Mouse (Mus musculus): ENCODE measurements around the gene Gpatch1. TPM values are rescaled to one million over a fixed set of nuclear protein-coding genes. Genes with fewer than 3 reads are reported as not detected.
"Not testable (repeated sequence)": the region's sequence is repeated elsewhere in the genome, so short reads cannot be mapped to it uniquely, and the experiment has no call there.

Gpatch1 gene
- polyA plus RNA-seq, 1 experiment from 2014 or later, result 13.2 TPM

- Histone ChIP-seq H3K4me3 (ENCODE audit: inconsistent target) (no peak overlapping the region), H3K27ac (no peak overlapping the region), H3K36me3 (ENCODE audit: inconsistent target) (no peaks in the 10 kb centered on the region), H3K79me2 (ENCODE audit: inconsistent target) (no peaks in the 10 kb centered on the region)
- WGBS (ENCODE audit: missing documents), result 68% methylated on average over 6 of the region's 6 CpGs
These were observed 23.0 kb upstream of the Gpatch1 start for GRCm38 (mm10) chr7:35341282-35341681.

- Histone ChIP-seq H3K36me3 (ENCODE audit: inconsistent target) (no peaks in the 10 kb centered on the region), H3K79me2 (ENCODE audit: inconsistent target) (no peaks in the 10 kb centered on the region), H3K27ac (no peak overlapping the region), H3K4me3 (ENCODE audit: inconsistent target) (no peak overlapping the region)
- WGBS (ENCODE audit: missing documents), result 65% methylated on average over 5 of the region's 5 CpGs
These were observed 22.0 kb upstream of the Gpatch1 start for GRCm38 (mm10) chr7:35340196-35340595.

- no peaks in the 10 kb centered on the region for H3K79me2 ChIP-seq (ENCODE audit: inconsistent target)
- no peaks in the 10 kb centered on the region for H3K36me3 ChIP-seq (ENCODE audit: inconsistent target)
- 1% methylated on average over 51 of the region's 51 CpGs for WGBS (ENCODE audit: missing documents)
- H3K27ac ChIP-seq, result no peak overlapping the region
- H3K4me3 ChIP-seq (ENCODE audit: inconsistent target), result no peak overlapping the region; the same call in 1 of the 2 replicates
These were observed 16.6 kb upstream of the Gpatch1 start for GRCm38 (mm10) chr7:35334527-35335452.

- H3K27ac ChIP-seq, result no peak within 1 kb of the TSS
- WGBS (ENCODE audit: missing documents), result 2% methylated on average over 46 of the region's 52 CpGs
- H3K4me3 ChIP-seq (ENCODE audit: inconsistent target), result peak within 1 kb of the TSS; percentile 11
- H3K36me3 ChIP-seq (ENCODE audit: inconsistent target), result no peaks in the 10 kb centered on the region
- no peaks in the 10 kb centered on the region for H3K79me2 ChIP-seq (ENCODE audit: inconsistent target)
These were observed 15.7 kb upstream of the Gpatch1 start, which contains the start of gene Rhpn2 for GRCm38 (mm10) chr7:35333692-35334526. Gene Rhpn2, plus strand, starts transcription at chr7:35334170.

- Histone ChIP-seq H3K79me2 (ENCODE audit: inconsistent target) (no peaks in the 10 kb centered on the region), H3K4me3 (ENCODE audit: inconsistent target) (peak overlapping the region; percentile 11), H3K36me3 (ENCODE audit: inconsistent target) (no peaks in the 10 kb centered on the region), H3K27ac (no peak overlapping the region)
- 4% methylated on average over 18 of the region's 19 CpGs for WGBS (ENCODE audit: missing documents)
These were observed 15.0 kb upstream of the Gpatch1 start for GRCm38 (mm10) chr7:35333231-35333651.

- H3K36me3 ChIP-seq (ENCODE audit: inconsistent target), result no peaks in the 10 kb centered on the region
- whole genome bisulfite sequencing (ENCODE audit: missing documents), result 60% methylated on average over 3 of the region's 3 CpGs
- H3K27ac ChIP-seq, result no peak overlapping the region
- H3K4me3 ChIP-seq (ENCODE audit: inconsistent target), result no peak overlapping the region
- H3K79me2 ChIP-seq (ENCODE audit: inconsistent target), result no peaks in the 10 kb centered on the region
These were observed 13.3 kb upstream of the Gpatch1 start for GRCm38 (mm10) chr7:35331590-35331989.

- no peaks in the 10 kb centered on the region for H3K36me3 ChIP-seq (ENCODE audit: inconsistent target)
- H3K27ac ChIP-seq, result no peak overlapping the region
- peaks cover under 1% of the 10 kb centered on the region; the same call in 1 of the 2 replicates for H3K79me2 ChIP-seq (ENCODE audit: inconsistent target)
- WGBS (ENCODE audit: missing documents), result 14% methylated on average over 11 of the region's 13 CpGs
- no peak overlapping the region for H3K4me3 ChIP-seq (ENCODE audit: inconsistent target)
These were observed 4.6 kb upstream of the Gpatch1 start for GRCm38 (mm10) chr7:35322732-35323420.

- Histone ChIP-seq H3K36me3 (ENCODE audit: inconsistent target) (no peaks in the 10 kb centered on the region), H3K79me2 (ENCODE audit: inconsistent target) (peaks cover 8% of the 10 kb centered on the region; the same call in 1 of the 2 replicates), H3K27ac (no peak overlapping the region), H3K4me3 (ENCODE audit: inconsistent target) (no peak overlapping the region)
- WGBS (ENCODE audit: missing documents), result 81% methylated on average over 2 of the region's 3 CpGs
These were observed 3.9 kb upstream of the Gpatch1 start for GRCm38 (mm10) chr7:35322161-35322560.

- no peak overlapping the region for H3K27ac ChIP-seq
- no peaks in the 10 kb centered on the region for H3K36me3 ChIP-seq (ENCODE audit: inconsistent target)
- WGBS (ENCODE audit: missing documents), result 79% methylated on average over 4 of the region's 4 CpGs
- no peak overlapping the region for H3K4me3 ChIP-seq (ENCODE audit: inconsistent target)
- peaks cover 16% of the 10 kb centered on the region; the same call in 1 of the 2 replicates for H3K79me2 ChIP-seq (ENCODE audit: inconsistent target)
These were observed 1.5 kb upstream of the Gpatch1 start for GRCm38 (mm10) chr7:35319755-35320154.

GRCm38 (mm10) chr7:35319221-35319620 is 981 bp upstream of the Gpatch1 start:
- not testable (repeated sequence) for H3K27ac ChIP-seq; H3K36me3 ChIP-seq (ENCODE audit: inconsistent target); H3K4me3 ChIP-seq (ENCODE audit: inconsistent target)
- peaks cover 16% of the 10 kb centered on the region; the same call in 1 of the 2 replicates for H3K79me2 ChIP-seq (ENCODE audit: inconsistent target)
- 65% methylated on average over 3 of the region's 3 CpGs for WGBS (ENCODE audit: missing documents)

- Histone ChIP-seq H3K79me2 (ENCODE audit: inconsistent target) (peaks cover 16% of the 10 kb centered on the region; the same call in 1 of the 2 replicates), H3K27ac (no peak overlapping the region), H3K4me3 (ENCODE audit: inconsistent target) (no peak overlapping the region), H3K36me3 (ENCODE audit: inconsistent target) (peaks cover 12% of the 10 kb centered on the region; the same call in 1 of the 2 replicates)
These were observed 4.1 kb downstream of the Gpatch1 start for GRCm38 (mm10) chr7:35314156-35314555.

GRCm38 (mm10) chr7:35311214-35311613 is 7.0 kb downstream of the Gpatch1 start:
- 95% methylated on average over 3 of the region's 3 CpGs for WGBS (ENCODE audit: missing documents)
- no peaks in the 10 kb centered on the region for H3K79me2 ChIP-seq (ENCODE audit: inconsistent target)
- H3K27ac ChIP-seq, result no peak overlapping the region
- H3K4me3 ChIP-seq (ENCODE audit: inconsistent target), result no peak overlapping the region
- peaks cover 30% of the 10 kb centered on the region; the same call in 1 of the 2 replicates for H3K36me3 ChIP-seq (ENCODE audit: inconsistent target)

- Histone ChIP-seq H3K4me3 (ENCODE audit: inconsistent target) (no peak overlapping the region), H3K79me2 (ENCODE audit: inconsistent target) (no peaks in the 10 kb centered on the region), H3K27ac (no peak overlapping the region), H3K36me3 (ENCODE audit: inconsistent target) (peaks cover 29% of the 10 kb centered on the region)
These were observed 17.4 kb downstream of the Gpatch1 start for GRCm38 (mm10) chr7:35300792-35301191.

- WGBS (ENCODE audit: missing documents), result 95% methylated on average over 8 of the region's 8 CpGs
- peaks cover 41% of the 10 kb centered on the region for H3K36me3 ChIP-seq (ENCODE audit: inconsistent target)
- no peak overlapping the region for H3K27ac ChIP-seq
- no peak overlapping the region for H3K4me3 ChIP-seq (ENCODE audit: inconsistent target)
- no peaks in the 10 kb centered on the region for H3K79me2 ChIP-seq (ENCODE audit: inconsistent target)
These were observed 18.6 kb downstream of the Gpatch1 start for GRCm38 (mm10) chr7:35299656-35300055.

All from macrophage (primary cell).